Mouse (Mus musculus) E14TG2a.4 (cell line): ENCODE measurements at regions not wholly inside any gene's neighbourhood (a gene's known extent, or its start where the extent isn't known, plus 50 kb on each side); places are given as distances from the start of the nearest gene placed in this dataset.

Experiments
- CTCF ChIP-seq: conservative IDR thresholded peaks from 2 replicates; pipeline ENCODE4 v1.5.1; 2014; ENCODE audit warnings: low read length
- NANOG ChIP-seq: IDR thresholded peaks from 2 replicates; pipeline ENCODE4 v1.6.1; 2014; ENCODE audit warnings: borderline replicate concordance, low read length, mixed read lengths
- POU5F1 ChIP-seq: IDR thresholded peaks from 2 replicates; pipeline ENCODE4 v1.6.1; 2014; ENCODE audit warnings: low read length, borderline replicate concordance

DNA sequence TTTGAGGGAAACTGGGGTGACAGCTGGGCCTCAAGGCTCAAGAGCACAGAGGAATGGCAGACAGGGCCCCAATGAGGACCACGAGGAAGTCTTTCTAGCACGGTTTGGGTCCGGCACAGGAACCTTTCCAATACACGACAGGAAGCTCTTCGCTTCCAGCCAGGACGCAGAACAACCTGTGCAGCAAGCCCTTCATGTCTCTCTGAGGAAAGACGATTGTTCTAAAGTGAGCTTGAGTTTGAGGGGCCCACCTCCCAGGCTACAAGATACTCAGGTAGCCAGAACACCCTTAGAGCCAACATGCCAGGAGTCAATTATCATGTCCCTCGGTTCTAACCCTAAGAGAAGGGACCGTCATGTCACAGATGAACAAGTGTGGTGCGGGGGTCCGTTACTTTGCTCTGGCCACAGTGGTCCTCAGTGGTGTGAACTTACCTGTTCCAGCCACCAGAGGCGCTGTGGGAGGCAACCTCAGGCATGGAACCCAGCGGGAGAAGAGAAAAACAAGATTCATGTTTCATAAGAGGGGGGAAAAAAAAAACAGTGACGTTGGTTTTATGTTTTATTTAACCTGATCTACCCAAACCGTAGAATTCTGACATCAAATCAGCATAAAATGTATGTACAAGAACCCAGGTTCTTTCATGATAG is 51.6 kb upstream of the Dlk1 start:
- peak; percentile 78 for TF ChIP-seq CTCF
- no peak for TF ChIP-seq NANOG
- no peak for TF ChIP-seq POU5F1
